Mouse (Mus musculus) heart, adult 2 months (tissue): ENCODE measurements around the gene Xpc. TPM values are rescaled to one million over a fixed set of nuclear protein-coding genes. Genes with fewer than 3 reads are reported as not detected.
A peak's percentile ranks its signal among the peaks of the same experiment; 100 is the strongest.

Experiments used
- DNase-seq, 2 experiments: peaks; one replicate each; pipeline ENCODE4 v3.0.0; 2021
- H3K27ac ChIP-seq: fragments of 200-600 bp; 2 replicates; pipeline ENCODE4 v1.8.1; 2022
- H3K27me3 ChIP-seq: fragments of 200-500 bp; 2 replicates; pipeline ENCODE4 v1.6.1; 2012; ENCODE audit warnings: mild to moderate bottlenecking, low read length, inconsistent platforms, mixed read lengths; ENCODE audit not compliant: control insufficient read depth, insufficient read depth
- H3K36me3 ChIP-seq: fragments of 200-500 bp; 2 replicates; pipeline ENCODE4 v1.6.1; 2012; ENCODE audit warnings: low read length, inconsistent platforms; ENCODE audit not compliant: control insufficient read depth, insufficient read depth
- H3K4me1 ChIP-seq: fragments of 200-500 bp; 2 replicates; pipeline ENCODE4 v1.6.1; 2011; ENCODE audit warnings: low read length; ENCODE audit not compliant: control insufficient read depth, insufficient read depth
- H3K4me3 ChIP-seq: fragments of 200-600 bp; 2 replicates; pipeline ENCODE4 v1.8.1; 2022
- H3K79me2 ChIP-seq: fragments of 200-500 bp; replicated peaks from 2 replicates; pipeline ENCODE4 v1.6.1; 2012; ENCODE audit warnings: mild to moderate bottlenecking, inconsistent platforms, low read length, moderate library complexity, mixed read lengths; ENCODE audit not compliant: control insufficient read depth, insufficient read depth
- H3K9ac ChIP-seq: fragments of 200-500 bp; 2 replicates; pipeline ENCODE4 v1.6.1; 2012; ENCODE audit warnings: low read depth, mild to moderate bottlenecking, control low read depth, inconsistent platforms, low read length, mixed read lengths
- CTCF ChIP-seq: fragments of 200-600 bp; IDR thresholded peaks from 2 replicates; pipeline ENCODE4 v1.8.1; 2022; ENCODE audit warnings: antibody characterized with exemption, mild to moderate bottlenecking, moderate library complexity
- EP300 ChIP-seq: fragments of 200-500 bp; IDR thresholded peaks from 2 replicates; pipeline ENCODE4 v1.6.1; 2011; ENCODE audit warnings: low read depth, low read length, control low read depth; ENCODE audit not compliant: insufficient read depth
- POLR2A ChIP-seq: fragments of 200-500 bp; IDR thresholded peaks from 2 replicates; pipeline ENCODE4 v1.6.1; 2011; ENCODE audit warnings: mild to moderate bottlenecking, low read depth, low read length, control low read depth; ENCODE audit not compliant: insufficient read depth
- WGBS: fragments of 180-500 bp; shearing (Covaris S2); methylation state at CpG from one replicate; pipeline ENCODE4 v1.1.7; 2018; 5-methylcytosine and 5-hydroxymethylcytosine counted together
- intact Hi-C: fragments of 180-260 bp; cut with DNase I; formaldehyde crosslinking; loops from one replicate; pipeline ENCODE4 v1.15.1; 2025
- long read RNA-seq: library from polyadenylated mRNA; stranded (forward); transcript quantifications from one replicate; pipeline ENCODE4 v2.0.0, GENCODE M21; 2021
- polyA plus RNA-seq: library from polyadenylated mRNA; depleted of rRNA; stranded (reverse); fragments of >200 nt; gene quantifications from 2 replicates; pipeline ENCODE4 v1.2.3, GENCODE M21; 2012; rRNA removed
- total RNA-seq, 2 experiments: library from RNA; stranded (reverse); gene quantifications; 2 replicates each; pipeline ENCODE4 v1.2.3; 2021

Xpc gene
- total RNA-seq (10 to 100 TPM in 1 of 2 experiments, 1 to 10 TPM in 1; 9.3 to 10.7 TPM), polyA plus RNA-seq (5.6 and 7.7 TPM in 2 replicates)
- long read RNA-seq, transcript Xpc-201 (16 exons, 3,634 nt): major isoform, 14 of 18 reads
- long read RNA-seq, partial matches to known transcripts: 3 of 18 reads
- long read RNA-seq, other reads (novel, unspliced or antisense): 1 of 18 reads

- no peaks in the 10 kb centered on the region for H3K27me3 ChIP-seq
- under 1% methylated on average over 80 of the region's 80 CpGs for WGBS
- peak within 1 kb of the TSS; percentile 83 for H3K27ac ChIP-seq
- peak within 1 kb of the TSS; percentile 97 for H3K4me3 ChIP-seq
- intact Hi-C loops: loop anchor here (1.0 to 5.0 kb wide), 2 partner anchors 42 to 577 kb away; partner anchors contain the start of genes Chchd4, Nr2c2 and Tmem43
- peaks cover 5% of the 10 kb centered on the region for H3K4me1 ChIP-seq
- H3K9ac ChIP-seq: peak within 1 kb of the TSS; percentile 88
- 0 out of 2 replicates have a peak, but pooled peaks cover 2% of the 10 kb centered on the region for H3K79me2 ChIP-seq
- DNase-seq: peak; percentile 98 to 100
- TF ChIP-seq POLR2A: peak; percentile 76
- peak; percentile 79 for TF ChIP-seq EP300
- peak; percentile 26; the same call in 1 of the 2 replicates for TF ChIP-seq CTCF
- H3K36me3 ChIP-seq: peaks cover 2% of the 10 kb centered on the region; the same call in 1 of the 2 replicates
Observed at GRCm38 (mm10) chr6:91515545-91516449, at the start of gene Xpc, which contains the start of gene Lsm3. Xpc (minus strand) TSS chr6:91515888. Lsm3 (plus strand) TSS chr6:91515928.

GRCm38 (mm10) chr6:91563031-91563430, 47.3 kb upstream of the Xpc start:
- Histone ChIP-seq H3K27ac (no peak overlapping the region), H3K4me1 (no peaks in the 10 kb centered on the region), H3K27me3 (no peaks in the 10 kb centered on the region), H3K36me3 (no peaks in the 10 kb centered on the region), H3K79me2 (no peaks in the 10 kb centered on the region), H3K9ac (no peak overlapping the region), H3K4me3 (no peak overlapping the region)
- DNase-seq: no peak
- intact Hi-C loops: no loop called here
- TF ChIP-seq EP300 (no peak), CTCF (no peak), POLR2A (no peak)
- WGBS: 42% methylated on average over 3 of the region's 3 CpGs

- Histone ChIP-seq H3K36me3 (no peaks in the 10 kb centered on the region), H3K4me1 (no peaks in the 10 kb centered on the region), H3K27ac (no peak overlapping the region), H3K27me3 (no peaks in the 10 kb centered on the region), H3K4me3 (no peak overlapping the region), H3K9ac (no peak overlapping the region), H3K79me2 (no peaks in the 10 kb centered on the region)
- intact Hi-C loops: no loop called here
- DNase-seq: no peak
- no peak for TF ChIP-seq CTCF
- TF ChIP-seq POLR2A: no peak
- no peak for TF ChIP-seq EP300
- WGBS: 96% methylated on average over 3 of the region's 3 CpGs
Observed at GRCm38 (mm10) chr6:91560186-91560585, 44.5 kb upstream of the Xpc start.

GRCm38 (mm10) chr6:91559371-91559770, 43.7 kb upstream of the Xpc start:
- H3K4me1 ChIP-seq: no peaks in the 10 kb centered on the region
- H3K9ac ChIP-seq: no peak overlapping the region
- TF ChIP-seq EP300: no peak
- no peak for TF ChIP-seq CTCF
- no peak for TF ChIP-seq POLR2A
- H3K4me3 ChIP-seq: no peak overlapping the region
- intact Hi-C loops: no loop called here
- H3K27me3 ChIP-seq: no peaks in the 10 kb centered on the region
- H3K79me2 ChIP-seq: no peaks in the 10 kb centered on the region
- H3K36me3 ChIP-seq: no peaks in the 10 kb centered on the region
- H3K27ac ChIP-seq: no peak overlapping the region
- no peak for DNase-seq
- WGBS: 71% methylated on average over 4 of the region's 4 CpGs

- TF ChIP-seq CTCF (no peak), POLR2A (no peak), EP300 (no peak)
- DNase-seq: no peak
- Histone ChIP-seq H3K4me1 (no peaks in the 10 kb centered on the region), H3K27ac (no peak overlapping the region), H3K36me3 (no peaks in the 10 kb centered on the region), H3K27me3 (no peaks in the 10 kb centered on the region), H3K79me2 (no peaks in the 10 kb centered on the region), H3K4me3 (no peak overlapping the region), H3K9ac (no peak overlapping the region)
- 59% methylated on average over 1 of the region's 1 CpGs for WGBS
- intact Hi-C loops: no loop called here
Observed at GRCm38 (mm10) chr6:91558565-91558964, 42.9 kb upstream of the Xpc start.

- WGBS: 43% methylated on average over 3 of the region's 3 CpGs
- H3K9ac ChIP-seq: no peak overlapping the region
Observed at GRCm38 (mm10) chr6:91552693-91553092, 37.0 kb upstream of the Xpc start.

More at GRCm38 (mm10) chr6:91552693-91553092, 37.0 kb upstream of the Xpc start:
- Histone ChIP-seq H3K27ac (no peak overlapping the region), H3K79me2 (no peaks in the 10 kb centered on the region), H3K4me1 (no peaks in the 10 kb centered on the region), H3K27me3 (no peaks in the 10 kb centered on the region), H3K36me3 (no peaks in the 10 kb centered on the region), H3K4me3 (no peak overlapping the region)
- TF ChIP-seq EP300 (no peak), POLR2A (no peak), CTCF (no peak)
- no peak for DNase-seq
- intact Hi-C loops: no loop called here
